Mouse (Mus musculus): ENCODE results near the gene Ilvbl. TPM values are rescaled to one million over a fixed set of nuclear protein-coding genes. Genes with fewer than 3 reads are reported as not detected.
A peak's percentile ranks its signal among the peaks of the same experiment; 100 is the strongest.

Gene Ilvbl
- polyA plus RNA-seq, 1 experiment from 2014 or later: 83.1 TPM

- 87% methylated on average over 22 of the region's 22 CpGs for WGBS
- H3K36me3 ChIP-seq (ENCODE audit: control insufficient read depth, insufficient read depth, low read length): peaks cover 16% of the 10 kb centered on the region
- peaks cover 5% of the 10 kb centered on the region; the same call in 1 of the 2 replicates for H3K4me1 ChIP-seq (ENCODE audit: control insufficient read depth, insufficient read depth, low read length)
- no peak overlapping the region for H3K4me2 ChIP-seq (ENCODE audit: low read depth, low read length)
- H3K9me3 ChIP-seq (ENCODE audit: control insufficient read depth, low read length): no peaks in the 10 kb centered on the region
- H3K27ac ChIP-seq (ENCODE audit: low read length): no peak overlapping the region
- H3K4me3 ChIP-seq (ENCODE audit: low read length): no peak overlapping the region
- ATAC-seq: no peak
- no peaks in the 10 kb centered on the region for H3K27me3 ChIP-seq (replicated peaks; ENCODE audit: control insufficient read depth, insufficient read depth, low read length)
- H3K9ac ChIP-seq (ENCODE audit: low read depth, low read length): no peak overlapping the region
Observed at GRCm38 (mm10) chr10:78585606-78586005, 11.5 kb downstream of the Ilvbl start.

GRCm38 (mm10) chr10:78586026-78586425 is 11.9 kb downstream of the Ilvbl start:
- Histone ChIP-seq H3K27ac (ENCODE audit: low read length) (no peak overlapping the region), H3K9me3 (ENCODE audit: control insufficient read depth, low read length) (no peaks in the 10 kb centered on the region), H3K9ac (ENCODE audit: low read depth, low read length) (no peak overlapping the region), H3K4me2 (ENCODE audit: low read depth, low read length) (no peak overlapping the region), H3K4me3 (ENCODE audit: low read length) (no peak overlapping the region), H3K27me3 (replicated peaks; ENCODE audit: control insufficient read depth, insufficient read depth, low read length) (no peaks in the 10 kb centered on the region), H3K36me3 (ENCODE audit: control insufficient read depth, insufficient read depth, low read length) (peaks cover 16% of the 10 kb centered on the region), H3K4me1 (ENCODE audit: control insufficient read depth, insufficient read depth, low read length) (peaks cover 6% of the 10 kb centered on the region)
- no peak for ATAC-seq
- 95% methylated on average over 13 of the region's 13 CpGs for WGBS

DNA sequence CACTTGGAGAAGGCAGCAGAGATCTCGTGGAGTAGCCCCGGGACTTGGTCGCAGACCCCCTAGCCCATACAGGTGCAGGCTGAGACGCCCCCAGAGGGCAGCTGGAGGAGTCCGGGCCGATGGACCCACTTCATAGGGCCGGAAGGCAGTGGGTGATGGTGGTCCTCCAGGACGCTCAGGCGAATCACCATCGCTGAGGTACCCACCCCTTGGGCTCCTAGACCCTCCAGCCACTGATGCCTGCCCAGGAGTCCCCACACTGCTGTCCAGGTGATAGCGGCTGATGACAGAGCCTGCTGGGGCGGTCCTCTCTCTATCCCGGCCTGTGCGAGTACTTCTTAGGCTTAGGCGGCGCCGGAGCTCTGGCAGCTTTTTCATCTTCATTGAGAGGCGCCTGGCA is 15.1 kb downstream of the Ilvbl start:
- Histone ChIP-seq H3K4me2 (ENCODE audit: low read depth, low read length) (no peak overlapping the region), H3K4me3 (ENCODE audit: low read length) (no peak overlapping the region), H3K4me1 (ENCODE audit: control insufficient read depth, insufficient read depth, low read length) (peaks cover 8% of the 10 kb centered on the region), H3K9ac (ENCODE audit: low read depth, low read length) (no peak overlapping the region), H3K27me3 (replicated peaks; ENCODE audit: control insufficient read depth, insufficient read depth, low read length) (no peaks in the 10 kb centered on the region), H3K27ac (ENCODE audit: low read length) (no peak overlapping the region), H3K9me3 (ENCODE audit: control insufficient read depth, low read length) (no peaks in the 10 kb centered on the region), H3K36me3 (ENCODE audit: control insufficient read depth, insufficient read depth, low read length) (peaks cover 12% of the 10 kb centered on the region)
- 97% methylated on average over 18 of the region's 18 CpGs for WGBS
- no peak for ATAC-seq

GRCm38 (mm10) chr10:78589901-78590300 is 15.8 kb downstream of the Ilvbl start:
- Histone ChIP-seq H3K4me2 (ENCODE audit: low read depth, low read length) (no peak overlapping the region), H3K9ac (ENCODE audit: low read depth, low read length) (no peak overlapping the region), H3K4me3 (ENCODE audit: low read length) (peak overlapping the region; percentile 66; the same call in 1 of the 2 replicates)

DNA sequence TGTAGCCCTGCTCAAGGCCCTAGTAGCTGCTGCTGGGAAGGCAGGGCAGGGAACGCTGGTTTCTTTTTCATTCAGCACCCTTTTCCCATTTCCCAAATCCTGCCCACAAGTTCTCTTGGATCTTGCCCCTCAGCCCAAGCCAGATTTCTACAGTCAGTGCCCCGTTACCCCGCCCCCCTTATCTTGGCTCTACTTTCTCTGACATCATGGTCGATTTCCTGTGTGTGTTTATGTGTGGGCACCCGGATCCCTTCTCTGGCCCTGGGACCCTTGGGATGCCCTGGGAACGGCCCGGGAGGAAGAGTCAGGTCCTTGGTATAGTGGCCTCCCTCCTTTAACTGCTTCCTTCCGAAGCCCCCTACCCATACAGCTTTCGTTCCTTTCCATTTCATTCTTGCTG is 16.6 kb downstream of the Ilvbl start:
- peak overlapping the region; percentile 85 for H3K27ac ChIP-seq (ENCODE audit: low read length)
- no peak for ATAC-seq
- peak overlapping the region; percentile 61 for H3K4me2 ChIP-seq (ENCODE audit: low read depth, low read length)
- peaks cover 8% of the 10 kb centered on the region for H3K4me1 ChIP-seq (ENCODE audit: control insufficient read depth, insufficient read depth, low read length)
- 25% methylated on average over 9 of the region's 9 CpGs for WGBS
- H3K27me3 ChIP-seq (replicated peaks; ENCODE audit: control insufficient read depth, insufficient read depth, low read length): no peaks in the 10 kb centered on the region
- H3K36me3 ChIP-seq (ENCODE audit: control insufficient read depth, insufficient read depth, low read length): peaks cover 10% of the 10 kb centered on the region
- peak overlapping the region; percentile 81 for H3K9ac ChIP-seq (ENCODE audit: low read depth, low read length)
- no peaks in the 10 kb centered on the region for H3K9me3 ChIP-seq (ENCODE audit: control insufficient read depth, low read length)
- H3K4me3 ChIP-seq (ENCODE audit: low read length): peak overlapping the region; percentile 66

More at GRCm38 (mm10) chr10:78589901-78590300, 15.8 kb downstream of the Ilvbl start:
- WGBS: 93% methylated on average over 8 of the region's 8 CpGs
- peaks cover 8% of the 10 kb centered on the region for H3K4me1 ChIP-seq (ENCODE audit: control insufficient read depth, insufficient read depth, low read length)
- no peak overlapping the region for H3K27ac ChIP-seq (ENCODE audit: low read length)
- H3K27me3 ChIP-seq (replicated peaks; ENCODE audit: control insufficient read depth, insufficient read depth, low read length): no peaks in the 10 kb centered on the region
- H3K36me3 ChIP-seq (ENCODE audit: control insufficient read depth, insufficient read depth, low read length): peaks cover 10% of the 10 kb centered on the region
- no peaks in the 10 kb centered on the region for H3K9me3 ChIP-seq (ENCODE audit: control insufficient read depth, low read length)
- no peak for ATAC-seq

- H3K4me3 ChIP-seq (ENCODE audit: low read length): peak within 1 kb of the TSS; percentile 66
- 5% methylated on average over 43 of the region's 54 CpGs for WGBS
- H3K9me3 ChIP-seq (ENCODE audit: control insufficient read depth, low read length): no peaks in the 10 kb centered on the region
- peak within 1 kb of the TSS; percentile 81 for H3K9ac ChIP-seq (ENCODE audit: low read depth, low read length)
- no peaks in the 10 kb centered on the region for H3K27me3 ChIP-seq (replicated peaks; ENCODE audit: control insufficient read depth, insufficient read depth, low read length)
- peak within 1 kb of the TSS; percentile 85 for H3K27ac ChIP-seq (ENCODE audit: low read length)
- H3K4me2 ChIP-seq (ENCODE audit: low read depth, low read length): peak within 1 kb of the TSS; percentile 61
- peak; percentile 77 for ATAC-seq
- peaks cover 8% of the 10 kb centered on the region for H3K4me1 ChIP-seq (ENCODE audit: control insufficient read depth, insufficient read depth, low read length)
- H3K36me3 ChIP-seq (ENCODE audit: control insufficient read depth, insufficient read depth, low read length): peaks cover 10% of the 10 kb centered on the region; the same call in 1 of the 2 replicates
Observed at GRCm38 (mm10) chr10:78591406-78592328, 17.5 kb downstream of the Ilvbl start, which contains the start of gene Syde1. TSS of gene Syde1 (minus strand) at chr10:78591964.

- no peak overlapping the region for H3K4me3 ChIP-seq (ENCODE audit: low read length)
- no peak overlapping the region for H3K9ac ChIP-seq (ENCODE audit: low read depth, low read length)
- no peak overlapping the region for H3K4me2 ChIP-seq (ENCODE audit: low read depth, low read length)
- 84% methylated on average over 4 of the region's 4 CpGs for WGBS
- H3K27me3 ChIP-seq (replicated peaks; ENCODE audit: control insufficient read depth, insufficient read depth, low read length): no peaks in the 10 kb centered on the region
- no peak for ATAC-seq
- peaks cover 5% of the 10 kb centered on the region; the same call in 1 of the 2 replicates for H3K36me3 ChIP-seq (ENCODE audit: control insufficient read depth, insufficient read depth, low read length)
- H3K27ac ChIP-seq (ENCODE audit: low read length): no peak overlapping the region
- H3K4me1 ChIP-seq (ENCODE audit: control insufficient read depth, insufficient read depth, low read length): peaks cover 8% of the 10 kb centered on the region
- no peaks in the 10 kb centered on the region for H3K9me3 ChIP-seq (ENCODE audit: control insufficient read depth, low read length)
Observed at GRCm38 (mm10) chr10:78592856-78593379, 18.8 kb downstream of the Ilvbl start.

GRCm38 (mm10) chr10:78593736-78594135 is 19.6 kb downstream of the Ilvbl start:
- Histone ChIP-seq H3K36me3 (ENCODE audit: control insufficient read depth, insufficient read depth, low read length) (peaks cover 5% of the 10 kb centered on the region; the same call in 1 of the 2 replicates), H3K27me3 (replicated peaks; ENCODE audit: control insufficient read depth, insufficient read depth, low read length) (no peaks in the 10 kb centered on the region), H3K4me3 (ENCODE audit: low read length) (no peak overlapping the region), H3K4me1 (ENCODE audit: control insufficient read depth, insufficient read depth, low read length) (peaks cover 8% of the 10 kb centered on the region), H3K27ac (ENCODE audit: low read length) (0 out of 2 replicates have a peak overlapping the region, but pooled peaks have one; percentile 3), H3K9me3 (ENCODE audit: control insufficient read depth, low read length) (no peaks in the 10 kb centered on the region), H3K4me2 (ENCODE audit: low read depth, low read length) (no peak overlapping the region), H3K9ac (ENCODE audit: low read depth, low read length) (no peak overlapping the region)
- WGBS: 73% methylated on average over 5 of the region's 5 CpGs
- peak; percentile 54 for ATAC-seq

- Histone ChIP-seq H3K9ac (ENCODE audit: low read depth, low read length) (no peak overlapping the region), H3K4me3 (ENCODE audit: low read length) (no peak overlapping the region), H3K9me3 (ENCODE audit: control insufficient read depth, low read length) (no peaks in the 10 kb centered on the region), H3K27me3 (replicated peaks; ENCODE audit: control insufficient read depth, insufficient read depth, low read length) (no peaks in the 10 kb centered on the region), H3K36me3 (ENCODE audit: control insufficient read depth, insufficient read depth, low read length) (peaks cover 3% of the 10 kb centered on the region; the same call in 1 of the 2 replicates), H3K27ac (ENCODE audit: low read length) (0 out of 2 replicates have a peak overlapping the region, but pooled peaks have one; percentile 3), H3K4me1 (ENCODE audit: control insufficient read depth, insufficient read depth, low read length) (peaks cover 8% of the 10 kb centered on the region), H3K4me2 (ENCODE audit: low read depth, low read length) (no peak overlapping the region)
- no peak for ATAC-seq
- WGBS: 61% methylated on average over 6 of the region's 6 CpGs
Observed at GRCm38 (mm10) chr10:78594157-78594556, 20.0 kb downstream of the Ilvbl start.
